Mouse (Mus musculus): Measurements from ENCODE around the gene Porcn.

Porcn gene

GRCm38 (mm10) chrX:8205551-8205950 lies 774 bp downstream of the Porcn start:
- DNase-seq: no peak

GRCm38 (mm10) chrX:8205088-8205487 lies 1.2 kb downstream of the Porcn start:
- no peak for DNase-seq

- DNase-seq: no peak
Observed at GRCm38 (mm10) chrX:8204076-8204475, 2.2 kb downstream of the Porcn start.

GRCm38 (mm10) chrX:8203105-8203504 lies 3.2 kb downstream of the Porcn start:
- no peak for DNase-seq

- DNase-seq: peak in 1 of 2 experiments; percentile 19
Observed at GRCm38 (mm10) chrX:8193419-8193723, 13.0 kb downstream of the Porcn start, which contains the start of gene Ebp. TSS of gene Ebp (minus strand) at chrX:8193512.

- peak; percentile 84 to 89 for DNase-seq
Observed at GRCm38 (mm10) chrX:8192640-8193418, 13.5 kb downstream of the Porcn start.

- no peak for DNase-seq
Observed at GRCm38 (mm10) chrX:8192126-8192639, 14.1 kb downstream of the Porcn start.

GRCm38 (mm10) chrX:8182871-8183540 lies 23.3 kb downstream of the Porcn start:
- no peak for DNase-seq

GRCm38 (mm10) chrX:8179646-8180045 lies 26.7 kb downstream of the Porcn start:
- DNase-seq: no peak

- no peak for DNase-seq
Observed at GRCm38 (mm10) chrX:8178871-8179270, 27.5 kb downstream of the Porcn start.

- DNase-seq: peak; percentile 88 to 91
Observed at GRCm38 (mm10) chrX:8175504-8176385, 30.6 kb downstream of the Porcn start, which contains the start of gene Tbc1d25. TSS of gene Tbc1d25 (minus strand) at chrX:8176181.

GRCm38 (mm10) chrX:8175169-8175503 lies 31.2 kb downstream of the Porcn start:
- DNase-seq: no peak

GRCm38 (mm10) chrX:8167716-8168647 lies 38.3 kb downstream of the Porcn start:
- DNase-seq: no peak

GRCm38 (mm10) chrX:8164471-8164870 lies 41.9 kb downstream of the Porcn start:
- no peak for DNase-seq

- peak; percentile 19 to 54 for DNase-seq
Observed at GRCm38 (mm10) chrX:8163076-8163475, 43.2 kb downstream of the Porcn start.

- peak; percentile 89 to 91 for DNase-seq
Observed at GRCm38 (mm10) chrX:8145153-8145991, 61.0 kb downstream of the Porcn start, which contains the start of gene Rbm3. TSS of gene Rbm3 (minus strand) at chrX:8145880.

All from lung, adult 18-20 months (tissue).